Mouse (Mus musculus) liver, embryonic 14.5 days (tissue): Measurements from ENCODE around the gene Snx10. TPM values are rescaled to one million over a fixed set of nuclear protein-coding genes. Genes with fewer than 3 reads are reported as not detected.

ENCODE experiments used
- ATAC-seq: fragments of 200-750 bp; cut with Nextera tagmentation; 2 replicates; pipeline ENCODE4 v1.8.0; 2017; ENCODE audit warnings: moderate number of reproducible peaks, mild to moderate bottlenecking, moderate library complexity; ENCODE audit not compliant: insufficient read depth
- DNase-seq, 3 experiments: peaks; one replicate each; pipeline ENCODE4 v3.0.0-alpha.2; 2012 to 2013; ENCODE audit warnings: low read depth in 3 of 3, low spot score in 3 of 3
- H3K27ac ChIP-seq: fragments of 300-500 bp; sonication (generic); 2 replicates; pipeline ENCODE4 v1.5.1; 2014; ENCODE audit warnings: moderate library complexity, mild to moderate bottlenecking, control low read depth, inconsistent platforms
- H3K27me3 ChIP-seq: fragments of 300-500 bp; sonication (generic); 2 replicates; pipeline ENCODE4 v1.6.1; 2014; ENCODE audit warnings: mild to moderate bottlenecking, low read length, moderate library complexity; ENCODE audit not compliant: control insufficient read depth, insufficient read depth
- H3K36me3 ChIP-seq: fragments of 300-500 bp; sonication (generic); replicated peaks from 2 replicates; pipeline ENCODE4 v1.6.1; 2014; ENCODE audit warnings: low read depth; ENCODE audit not compliant: control insufficient read depth, insufficient read depth
- H3K4me1 ChIP-seq, 2 experiments: fragments of 200-500 bp in 1 of 2; fragments of 300-500 bp in 1 of 2; sonication (generic) in 1 of 2; replicated peaks; 2 replicates each; pipeline ENCODE4 v1.6.1; 2012 to 2014; ENCODE audit warnings: antibody characterized with exemption in 1 of 2, inconsistent platforms in 1 of 2, low read length in 1 of 2; ENCODE audit not compliant: control insufficient read depth in 2 of 2, insufficient read depth in 2 of 2
- H3K4me2 ChIP-seq: fragments of 300-500 bp; sonication (generic); 2 replicates; pipeline ENCODE4 v1.6.1; 2014; ENCODE audit warnings: low read depth, mild to moderate bottlenecking, control low read depth, moderate library complexity
- H3K4me3 ChIP-seq, 2 experiments: fragments of 200-500 bp in 1 of 2; fragments of 300-500 bp in 1 of 2; sonication (generic) in 1 of 2; 2 replicates each; pipeline ENCODE4 v1.5.1; 2012 to 2014; ENCODE audit warnings: low read depth in 2 of 2, low read length in 2 of 2, mild to moderate bottlenecking in 2 of 2, control low read depth in 1 of 2, inconsistent platforms in 1 of 2, moderate library complexity in 1 of 2; ENCODE audit not compliant: insufficient read depth in 1 of 2
- H3K9ac ChIP-seq: fragments of 300-500 bp; sonication (generic); replicated peaks from 2 replicates; pipeline ENCODE4 v1.6.1; 2014; ENCODE audit warnings: mild to moderate bottlenecking, control low read depth, moderate library complexity
- H3K9me3 ChIP-seq: fragments of 300-500 bp; sonication (generic); 2 replicates; pipeline ENCODE4 v1.6.1; 2016; ENCODE audit warnings: low read length, mixed read lengths; ENCODE audit not compliant: control insufficient read depth
- CTCF ChIP-seq: IDR thresholded peaks from 2 replicates; pipeline ENCODE4 v1.5.1; 2016; ENCODE audit warnings: antibody characterized with exemption, low read depth, control low read depth
- EP300 ChIP-seq: IDR thresholded peaks from 2 replicates; pipeline ENCODE4 v1.6.1; 2016; ENCODE audit warnings: antibody characterized with exemption, low read depth
- WGBS: fragments of 180-500 bp; shearing (Covaris S2); extraction: QIAGEN DNeasy Blood & Tissue Kit; methylation state at CpG from one replicate; pipeline ENCODE4 v1.1.7; 2014; ENCODE audit not compliant: insufficient replicate concordance; 5-methylcytosine and 5-hydroxymethylcytosine counted together
- polyA plus RNA-seq, 2 experiments: library from polyadenylated mRNA; depleted of rRNA in 1 of 2; stranded (reverse) in 1 of 2; unstranded in 1 of 2; fragments of >200 nt; fragmentation: Nextera tagmentation in 1 of 2; extraction: Ambion mirVana in 1 of 2; gene quantifications; 2 replicates each; pipeline versions ENCODE4 v1.2.1 to v1.2.3; 2012 to 2014

The Snx10 gene
- polyA plus RNA-seq, 2 experiments, result 2.0 to 6.7 TPM

DNA sequence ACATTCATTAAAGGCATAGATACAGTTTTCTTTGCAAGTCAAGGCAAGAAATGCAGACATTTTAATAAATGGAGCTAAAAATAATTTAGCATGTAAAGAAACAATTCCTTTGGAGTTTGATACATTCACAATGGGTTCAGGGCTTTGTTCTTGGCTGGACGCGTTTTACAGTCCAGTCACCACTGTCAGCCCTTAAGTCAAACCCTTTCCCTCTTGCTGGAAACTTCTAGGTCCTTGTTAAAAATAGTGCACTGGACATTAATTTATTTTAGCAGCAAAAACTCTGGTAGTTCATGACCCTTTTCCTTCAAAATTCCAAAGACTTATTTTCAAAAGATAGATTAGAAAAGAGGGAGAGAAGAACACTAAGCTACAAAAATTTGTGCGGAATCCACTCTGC is 68.1 kb downstream of the Snx10 start:
- H3K9me3 ChIP-seq, result no peaks in the 10 kb centered on the region
- ATAC-seq (no peak), DNase-seq (no peak)
- no peak overlapping the region for H3K27ac ChIP-seq
- H3K9ac ChIP-seq, result no peak overlapping the region
- no peak for TF ChIP-seq CTCF
- TF ChIP-seq EP300, result no peak
- H3K4me3 ChIP-seq, result no peak overlapping the region
- H3K4me2 ChIP-seq, result no peak overlapping the region
- no peaks in the 10 kb centered on the region for H3K36me3 ChIP-seq
- no peaks in the 10 kb centered on the region for H3K4me1 ChIP-seq
- peaks cover 2% of the 10 kb centered on the region; the same call in 1 of the 2 replicates for H3K27me3 ChIP-seq
- WGBS, result 60% methylated on average over 3 of the region's 3 CpGs

- WGBS, result 4% methylated on average over 45 of the region's 45 CpGs
- Histone ChIP-seq H3K9ac (no peak overlapping the region), H3K4me3 (peak overlapping the region; percentile 23 to 27; a peak in 2 of 4 replicates), H3K27me3 (peaks cover 2% of the 10 kb centered on the region; the same call in 1 of the 2 replicates), H3K9me3 (no peaks in the 10 kb centered on the region), H3K4me2 (peak overlapping the region; percentile 59), H3K4me1 (no peaks in the 10 kb centered on the region), H3K27ac (no peak overlapping the region), H3K36me3 (no peaks in the 10 kb centered on the region)
- ATAC-seq (no peak), DNase-seq (no peak)
- TF ChIP-seq CTCF (peak; percentile 89), EP300 (no peak)
These were observed 68.8 kb downstream of the Snx10 start for GRCm38 (mm10) chr6:51592356-51593115.

GRCm38 (mm10) chr6:51593446-51594035 is 69.8 kb downstream of the Snx10 start:
- H3K27ac ChIP-seq, result no peak overlapping the region
- no peaks in the 10 kb centered on the region for H3K4me1 ChIP-seq
- no peaks in the 10 kb centered on the region for H3K9me3 ChIP-seq
- H3K36me3 ChIP-seq, result no peaks in the 10 kb centered on the region
- DNase-seq, result no peak
- H3K9ac ChIP-seq, result no peak overlapping the region
- peaks cover 2% of the 10 kb centered on the region; the same call in 1 of the 2 replicates for H3K27me3 ChIP-seq
- no peak overlapping the region for H3K4me3 ChIP-seq
- 73% methylated on average over 10 of the region's 10 CpGs for WGBS
- no peak for ATAC-seq
- H3K4me2 ChIP-seq, result no peak overlapping the region
- TF ChIP-seq CTCF (no peak), EP300 (no peak)

DNA sequence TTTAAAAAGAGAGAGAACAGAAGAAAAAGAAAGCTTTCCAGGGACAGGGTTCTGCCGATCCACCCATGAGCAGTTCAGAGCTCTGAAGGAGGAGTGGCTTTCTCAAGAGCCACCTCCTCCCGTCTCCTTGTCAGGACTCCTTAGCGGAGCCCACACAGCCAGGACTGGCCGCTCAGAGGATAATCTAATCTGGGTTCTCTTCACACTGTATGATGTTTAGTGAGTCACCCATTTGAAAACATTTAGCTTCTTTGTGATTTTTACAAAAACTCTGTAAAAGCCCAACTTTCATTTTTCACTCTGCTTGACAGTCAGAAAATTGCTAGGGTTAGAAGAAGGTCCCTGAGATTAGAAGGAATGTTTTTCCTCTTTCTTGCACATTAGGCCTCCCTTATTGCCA is 70.8 kb downstream of the Snx10 start:
- DNase-seq (no peak), ATAC-seq (no peak)
- Histone ChIP-seq H3K9me3 (no peaks in the 10 kb centered on the region), H3K4me1 (no peaks in the 10 kb centered on the region), H3K27ac (no peak overlapping the region), H3K4me3 (no peak overlapping the region), H3K9ac (no peak overlapping the region), H3K36me3 (no peaks in the 10 kb centered on the region), H3K27me3 (peaks cover 2% of the 10 kb centered on the region; the same call in 1 of the 2 replicates), H3K4me2 (no peak overlapping the region)
- 47% methylated on average over 4 of the region's 4 CpGs for WGBS
- TF ChIP-seq CTCF (no peak), EP300 (no peak)

DNA sequence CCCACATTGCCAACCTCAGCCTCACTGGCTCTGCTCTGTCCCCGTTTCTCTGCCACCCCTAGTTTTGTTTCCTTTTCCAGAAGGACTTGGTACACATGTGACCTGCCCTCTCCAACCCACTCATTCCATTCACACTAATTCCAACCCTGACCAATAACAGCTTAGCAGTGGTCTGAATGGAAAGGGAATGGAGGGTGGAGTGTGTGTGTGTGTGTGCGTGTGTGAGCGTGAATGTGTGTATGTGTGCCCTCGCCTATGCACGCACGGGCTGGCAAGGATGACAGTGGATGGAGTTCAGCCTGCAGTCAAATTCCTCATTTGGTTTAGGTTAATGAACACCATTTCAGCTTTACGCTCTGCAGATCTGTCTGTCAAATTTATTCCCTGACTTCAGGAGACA is 74.4 kb downstream of the Snx10 start:
- Histone ChIP-seq H3K4me2 (no peak overlapping the region), H3K4me1 (peaks cover 0 to 7% of the 10 kb centered on the region in 2 experiments; a peak in 1 of 4 replicates), H3K36me3 (no peaks in the 10 kb centered on the region), H3K4me3 (no peak overlapping the region), H3K27ac (no peak overlapping the region), H3K9ac (no peak overlapping the region), H3K9me3 (no peaks in the 10 kb centered on the region), H3K27me3 (no peaks in the 10 kb centered on the region; the same call in 1 of the 2 replicates)
- ATAC-seq, result no peak
- TF ChIP-seq CTCF, result no peak
- no peak for TF ChIP-seq EP300
- no peak for DNase-seq
- 74% methylated on average over 7 of the region's 7 CpGs for WGBS
